Mouse (Mus musculus) olfactory bulb, adult 2 months (tissue): ENCODE results near the gene Pnpla1. TPM values are rescaled to one million over a fixed set of nuclear protein-coding genes. Genes with fewer than 3 reads are reported as not detected.

Source experiments
- H3K27ac ChIP-seq: fragments of 200-500 bp; 2 replicates; pipeline ENCODE4 v1.5.1; 2012; ENCODE audit warnings: low read depth, low read length; ENCODE audit not compliant: insufficient read depth
- H3K4me1 ChIP-seq: fragments of 200-500 bp; 2 replicates; pipeline ENCODE4 v1.6.1; 2012; ENCODE audit warnings: low read length; ENCODE audit not compliant: control insufficient read depth, insufficient read depth
- H3K4me3 ChIP-seq: fragments of 200-500 bp; 2 replicates; pipeline ENCODE4 v1.5.1; 2012; ENCODE audit warnings: mild to moderate bottlenecking, low read depth, low read length, moderate library complexity; ENCODE audit not compliant: insufficient read depth
- CTCF ChIP-seq: fragments of 200-500 bp; IDR thresholded peaks from 2 replicates; pipeline ENCODE4 v1.5.1; 2012; ENCODE audit warnings: low read depth, mild to moderate bottlenecking, low read length, moderate library complexity; ENCODE audit not compliant: insufficient read depth
- POLR2A ChIP-seq: fragments of 200-500 bp; IDR thresholded peaks from 2 replicates; pipeline ENCODE4 v1.6.1; 2012; ENCODE audit warnings: mild to moderate bottlenecking, low read depth, low read length, moderate library complexity; ENCODE audit not compliant: insufficient read depth
- WGBS: fragments of 180-500 bp; shearing (Covaris S2); methylation state at CpG from one replicate; pipeline ENCODE4 v1.1.7; 2018; 5-methylcytosine and 5-hydroxymethylcytosine counted together
- polyA plus RNA-seq: library from polyadenylated mRNA; stranded (reverse); fragments of >200 nt; gene quantifications from 2 replicates; pipeline ENCODE4 v1.2.4, GENCODE M21; 2012; ENCODE audit warnings: low replicate concordance; ENCODE audit not compliant: missing spikeins, insufficient read depth, insufficient read length

Gene Pnpla1
- polyA plus RNA-seq, 1 experiment, result not detected

GRCm38 (mm10) chr17:28823004-28823745 lies 35.0 kb upstream of the Pnpla1 start:
- Histone ChIP-seq H3K27ac (no peak overlapping the region), H3K4me1 (peaks cover 6% of the 10 kb centered on the region; the same call in 1 of the 2 replicates), H3K4me3 (no peak overlapping the region)
- 92% methylated on average over 13 of the region's 13 CpGs for WGBS
- TF ChIP-seq POLR2A (no peak), CTCF (no peak)

DNA sequence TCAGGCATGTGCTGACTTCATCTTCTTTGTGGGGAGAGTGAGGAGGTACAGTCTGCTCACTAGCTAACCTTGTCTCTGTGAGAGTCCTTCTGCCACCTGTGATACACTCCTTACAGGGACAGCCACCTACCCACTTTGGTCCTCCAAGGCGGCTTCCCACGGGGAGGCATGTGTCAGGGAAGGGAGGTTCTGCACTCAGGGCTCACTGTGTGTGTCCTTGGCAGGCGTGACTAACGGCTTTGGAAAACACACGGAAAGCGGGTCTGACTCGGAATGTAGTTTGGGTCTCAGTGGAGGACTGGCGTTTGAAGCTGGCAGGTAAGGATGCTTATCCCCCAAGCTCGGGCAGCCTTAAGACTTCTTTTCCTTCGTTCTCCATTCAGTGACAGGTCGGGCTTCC lies 34.5 kb upstream of the Pnpla1 start:
- Histone ChIP-seq H3K27ac (no peak overlapping the region), H3K4me1 (peaks cover 6% of the 10 kb centered on the region; the same call in 1 of the 2 replicates), H3K4me3 (no peak overlapping the region)
- TF ChIP-seq CTCF (no peak), POLR2A (no peak)
- 87% methylated on average over 11 of the region's 11 CpGs for WGBS

- Histone ChIP-seq H3K27ac (no peak overlapping the region), H3K4me3 (no peak overlapping the region), H3K4me1 (peaks cover 6% of the 10 kb centered on the region; the same call in 1 of the 2 replicates)
- 70% methylated on average over 6 of the region's 6 CpGs for WGBS
- TF ChIP-seq CTCF, result no peak
- no peak for TF ChIP-seq POLR2A
Measured at GRCm38 (mm10) chr17:28824896-28825295, 33.3 kb upstream of the Pnpla1 start.

DNA sequence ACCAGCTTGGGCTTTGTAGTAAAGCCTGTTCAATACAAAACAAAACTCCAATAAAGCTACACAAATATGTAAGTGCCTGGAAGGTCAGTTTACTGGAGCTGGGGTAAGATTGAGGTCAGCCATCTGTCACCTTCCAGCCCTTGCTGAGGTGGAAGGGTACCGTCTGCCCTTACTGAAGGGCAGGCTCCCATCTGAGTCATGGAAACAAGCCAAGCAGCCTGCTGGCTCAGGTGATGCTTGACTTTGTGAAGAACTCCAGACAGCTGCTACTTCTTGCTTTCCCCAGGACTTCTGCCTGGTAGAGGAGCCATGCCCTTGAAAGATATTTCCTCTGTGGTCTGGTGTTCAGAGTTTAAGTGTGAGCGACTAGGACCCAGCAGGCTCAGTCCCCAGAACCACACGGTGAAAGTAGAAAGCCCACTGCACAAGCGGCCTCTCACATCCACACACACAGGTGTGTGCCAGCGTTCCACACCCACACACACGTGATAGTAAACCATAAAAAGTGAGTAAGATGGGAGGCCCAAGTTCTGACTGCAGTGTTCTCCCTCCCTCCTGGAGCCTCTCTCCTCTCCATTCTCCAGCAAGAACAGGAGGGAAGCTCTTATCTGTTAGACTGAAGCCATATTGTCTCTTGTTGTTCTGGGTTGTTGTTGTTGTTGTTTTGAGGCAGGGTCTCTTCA lies 32.7 kb upstream of the Pnpla1 start:
- Histone ChIP-seq H3K4me3 (no peak overlapping the region), H3K27ac (no peak overlapping the region), H3K4me1 (peaks cover 6% of the 10 kb centered on the region; the same call in 1 of the 2 replicates)
- no peak for TF ChIP-seq CTCF
- 84% methylated on average over 6 of the region's 6 CpGs for WGBS

DNA sequence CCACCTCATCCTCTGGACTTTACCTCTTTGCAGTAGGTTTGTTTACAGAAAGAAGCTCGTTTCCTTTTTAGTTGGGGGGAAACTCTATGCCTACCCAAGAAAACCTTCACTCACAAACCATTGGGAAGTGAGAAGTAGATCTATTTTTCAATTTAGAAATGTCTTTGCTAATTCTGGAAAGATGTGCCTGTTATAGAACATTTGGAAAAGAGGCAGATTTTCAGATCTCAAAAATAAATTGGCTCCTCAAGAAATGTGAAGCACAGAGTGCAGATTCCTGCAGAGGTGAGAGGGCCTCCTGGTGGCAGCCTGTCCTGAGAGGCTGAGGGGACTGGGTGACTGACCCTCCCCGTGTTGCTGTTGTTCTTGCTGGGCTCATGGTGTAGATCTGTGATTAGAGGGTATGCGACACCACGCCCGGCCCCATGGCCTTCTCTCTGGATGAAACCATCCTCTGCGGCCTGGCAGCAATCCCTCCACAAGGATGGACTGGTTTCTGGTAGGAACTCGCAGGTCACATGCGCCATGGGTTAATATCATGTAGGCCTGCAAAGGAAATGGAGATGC lies 30.5 kb upstream of the Pnpla1 start:
- Histone ChIP-seq H3K4me3 (no peak overlapping the region), H3K4me1 (peaks cover 6% of the 10 kb centered on the region; the same call in 1 of the 2 replicates), H3K27ac (no peak overlapping the region)
- TF ChIP-seq POLR2A, result no peak
- no peak for TF ChIP-seq CTCF
- 93% methylated on average over 8 of the region's 8 CpGs for WGBS

DNA sequence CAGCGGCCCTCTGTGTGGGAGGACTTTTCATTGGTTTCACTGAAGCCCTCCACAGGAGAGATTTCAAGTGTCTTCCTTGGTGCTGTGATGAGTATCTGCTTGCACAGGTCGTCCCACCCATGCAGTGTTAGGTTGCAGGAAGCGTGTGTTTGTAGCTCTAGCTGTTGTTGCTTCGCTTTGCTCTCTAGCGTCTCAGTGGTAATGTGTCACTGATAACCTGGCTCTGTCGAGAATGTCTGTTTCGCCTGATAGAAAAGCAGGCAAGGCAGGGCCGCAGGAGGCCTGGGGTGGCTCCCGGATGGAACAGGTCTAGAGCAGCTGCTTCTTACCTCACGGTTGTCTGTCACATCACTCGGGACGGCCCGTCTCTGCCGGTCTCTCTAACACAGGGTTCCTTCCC lies 29.1 kb upstream of the Pnpla1 start:
- WGBS, result 89% methylated on average over 14 of the region's 14 CpGs
- Histone ChIP-seq H3K27ac (no peak overlapping the region), H3K4me1 (peaks cover 6% of the 10 kb centered on the region; the same call in 1 of the 2 replicates), H3K4me3 (no peak overlapping the region)
- TF ChIP-seq POLR2A (no peak), CTCF (no peak)

DNA sequence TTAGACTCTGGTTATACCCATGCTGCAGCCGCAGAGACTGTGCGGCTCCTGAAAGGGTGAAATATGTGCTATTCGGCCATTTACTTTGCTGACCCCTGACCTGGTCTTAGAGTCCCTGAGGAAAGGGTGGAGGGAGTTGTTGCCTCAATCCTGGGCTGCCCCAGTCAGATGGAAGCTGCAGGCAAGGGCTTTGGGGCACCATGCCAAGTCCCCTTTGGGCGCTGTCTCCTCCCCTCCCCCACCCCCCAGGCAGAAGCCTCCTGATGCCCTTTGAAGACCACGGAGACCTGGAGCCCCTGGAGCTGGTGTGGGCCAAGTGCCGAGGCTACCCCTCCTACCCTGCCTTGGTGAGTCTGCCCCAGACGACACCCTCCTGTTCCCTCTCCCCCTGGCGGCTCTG lies 27.1 kb upstream of the Pnpla1 start:
- Histone ChIP-seq H3K4me1 (no peaks in the 10 kb centered on the region), H3K4me3 (no peak overlapping the region), H3K27ac (no peak overlapping the region)
- WGBS, result 70% methylated on average over 8 of the region's 8 CpGs
- no peak for TF ChIP-seq CTCF
- TF ChIP-seq POLR2A, result no peak

DNA sequence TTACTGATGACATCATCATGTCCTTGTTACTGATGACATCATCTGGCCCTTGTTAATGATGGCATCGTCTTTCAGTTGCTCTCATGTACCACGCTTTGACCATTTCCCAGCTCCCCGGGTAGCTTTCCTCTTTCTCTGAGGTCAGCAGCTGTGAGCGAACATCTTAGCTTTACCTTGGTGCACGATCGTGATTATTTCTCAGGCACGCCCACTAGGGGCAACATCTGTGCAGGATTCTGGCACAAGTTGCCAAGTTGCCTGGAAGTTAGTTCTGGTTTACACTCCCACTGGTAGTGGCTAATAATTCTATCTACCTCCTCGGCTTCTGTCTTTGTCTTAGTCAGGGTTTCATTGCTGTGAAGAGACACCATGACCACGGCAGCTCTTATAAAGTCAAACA lies 26.2 kb upstream of the Pnpla1 start:
- Histone ChIP-seq H3K27ac (no peak overlapping the region), H3K4me1 (no peaks in the 10 kb centered on the region), H3K4me3 (no peak overlapping the region)
- 71% methylated on average over 9 of the region's 9 CpGs for WGBS
- TF ChIP-seq CTCF (no peak), POLR2A (no peak)

DNA sequence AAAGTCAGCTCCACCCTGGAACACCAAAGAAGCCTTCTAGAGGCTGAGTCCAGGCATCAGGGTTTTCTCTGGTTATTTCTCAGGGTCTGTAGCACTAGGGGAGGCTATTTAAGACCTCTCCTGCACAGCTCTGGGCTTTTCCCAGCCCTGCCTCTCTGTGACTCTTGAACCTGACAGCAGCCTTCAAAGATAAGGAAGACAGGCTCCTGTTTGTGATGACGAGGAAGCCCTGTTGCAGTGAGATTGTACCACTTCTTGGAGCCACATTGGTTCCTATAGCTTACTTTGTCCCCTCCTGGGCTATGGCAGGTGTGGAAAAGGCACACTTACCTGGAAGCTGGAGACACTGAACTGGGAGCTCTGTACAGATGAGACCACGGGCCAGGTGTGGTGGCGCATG lies 25.3 kb upstream of the Pnpla1 start:
- TF ChIP-seq CTCF (no peak), POLR2A (no peak)
- H3K4me1 ChIP-seq, result no peaks in the 10 kb centered on the region
- H3K27ac ChIP-seq, result no peak overlapping the region
- 96% methylated on average over 3 of the region's 3 CpGs for WGBS
- no peak overlapping the region for H3K4me3 ChIP-seq
